Mouse (Mus musculus) layer of hippocampus, adult 2 months (tissue): Measurements from ENCODE around the gene Repin1. TPM values are rescaled to one million over a fixed set of nuclear protein-coding genes. Genes with fewer than 3 reads are reported as not detected.

ENCODE experiments used
- DNase-seq, 2 experiments: peaks; one replicate each; pipeline ENCODE4 v3.0.0; 2022; ENCODE audit warnings: low spot score in 2 of 2
- H3K27ac ChIP-seq: fragments of 200-600 bp; 2 replicates; pipeline ENCODE4 v1.8.1; 2022
- H3K4me3 ChIP-seq: fragments of 200-600 bp; 2 replicates; pipeline ENCODE4 v1.8.1; 2022; ENCODE audit warnings: mild to moderate bottlenecking
- CTCF ChIP-seq: fragments of 200-600 bp; conservative IDR thresholded peaks from 2 replicates; pipeline ENCODE4 v1.8.1; 2022; ENCODE audit warnings: antibody characterized with exemption, mild to moderate bottlenecking, moderate library complexity
- total RNA-seq, 2 experiments: library from RNA; stranded (reverse); gene quantifications; 2 replicates each; pipeline ENCODE4 v1.2.3; 2021

Repin1 gene
- total RNA-seq, 2 experiments from 2014 or later, result 48.6 to 53.1 TPM

DNA sequence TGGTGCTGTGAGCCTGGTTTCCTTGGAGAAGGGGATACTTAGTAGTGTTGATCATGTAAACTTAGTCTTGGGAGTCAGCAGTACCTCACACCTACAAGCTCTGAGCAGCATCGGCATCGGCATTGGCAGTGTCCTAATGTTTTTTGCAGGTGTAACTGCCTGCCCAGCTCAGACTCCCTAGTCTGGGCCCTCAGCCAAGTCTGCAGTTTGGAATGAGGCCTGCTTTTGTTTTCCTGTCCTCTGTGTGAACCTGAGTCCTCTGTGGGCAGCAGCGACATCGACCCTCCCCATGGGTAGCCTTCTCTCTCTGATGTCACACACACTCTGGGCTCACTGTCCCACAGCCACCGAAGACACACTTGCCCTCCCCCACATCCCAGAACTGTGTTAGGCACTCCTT, 27.4 kb upstream of the Repin1 start:
- DNase-seq, result no peak
- Histone ChIP-seq H3K4me3 (no peak overlapping the region), H3K27ac (no peak overlapping the region)
- no peak for TF ChIP-seq CTCF

- no peak for TF ChIP-seq CTCF
- H3K27ac ChIP-seq, result peak overlapping the region; percentile 3; the same call in 1 of the 2 replicates
- DNase-seq, result no peak
- H3K4me3 ChIP-seq, result no peak overlapping the region
Observed at GRCm38 (mm10) chr6:48568036-48568984, 25.4 kb upstream of the Repin1 start.

GRCm38 (mm10) chr6:48569065-48569807, 24.4 kb upstream of the Repin1 start:
- H3K27ac ChIP-seq, result no peak overlapping the region
- no peak overlapping the region for H3K4me3 ChIP-seq
- TF ChIP-seq CTCF, result no peak
- DNase-seq, result no peak

GRCm38 (mm10) chr6:48572014-48572413, 21.7 kb upstream of the Repin1 start:
- no peak for TF ChIP-seq CTCF
- DNase-seq, result no peak

GRCm38 (mm10) chr6:48572572-48573061, 21.1 kb upstream of the Repin1 start, which contains the start of gene Rarres2:
TSS of gene Rarres2 (minus strand) at chr6:48572789.
- Histone ChIP-seq H3K27ac (peak within 1 kb of the TSS; percentile 59; the same call in 1 of the 2 replicates), H3K4me3 (peak within 1 kb of the TSS; percentile 13; the same call in 1 of the 2 replicates)
- TF ChIP-seq CTCF, result no peak
- no peak for DNase-seq

More at GRCm38 (mm10) chr6:48572014-48572413, 21.7 kb upstream of the Repin1 start:
- H3K4me3 ChIP-seq, result peak overlapping the region; percentile 13; the same call in 1 of the 2 replicates
- H3K27ac ChIP-seq, result peak overlapping the region; percentile 59; the same call in 1 of the 2 replicates

DNA sequence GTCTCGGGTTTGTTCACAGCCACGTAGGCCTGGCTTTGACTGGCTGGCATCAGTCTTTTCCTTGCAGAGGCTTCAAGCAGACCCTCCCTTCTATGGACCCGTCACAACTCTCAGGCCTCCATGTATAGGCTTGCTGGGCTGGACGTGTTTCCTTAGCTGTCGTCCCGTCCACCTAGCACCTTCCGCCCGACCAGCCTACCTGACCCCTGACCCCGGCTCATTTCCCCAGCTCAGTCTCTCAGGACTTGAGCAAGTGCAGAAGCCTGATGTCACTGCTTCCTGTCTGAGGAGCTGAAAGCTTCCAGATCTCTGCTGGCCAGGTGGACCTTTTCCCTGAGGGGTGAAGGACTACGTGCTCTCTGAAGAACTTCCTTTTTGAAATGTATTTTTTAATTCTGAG, 20.4 kb upstream of the Repin1 start:
- no peak overlapping the region for H3K27ac ChIP-seq
- no peak overlapping the region for H3K4me3 ChIP-seq
- DNase-seq, result no peak
- TF ChIP-seq CTCF, result no peak

DNA sequence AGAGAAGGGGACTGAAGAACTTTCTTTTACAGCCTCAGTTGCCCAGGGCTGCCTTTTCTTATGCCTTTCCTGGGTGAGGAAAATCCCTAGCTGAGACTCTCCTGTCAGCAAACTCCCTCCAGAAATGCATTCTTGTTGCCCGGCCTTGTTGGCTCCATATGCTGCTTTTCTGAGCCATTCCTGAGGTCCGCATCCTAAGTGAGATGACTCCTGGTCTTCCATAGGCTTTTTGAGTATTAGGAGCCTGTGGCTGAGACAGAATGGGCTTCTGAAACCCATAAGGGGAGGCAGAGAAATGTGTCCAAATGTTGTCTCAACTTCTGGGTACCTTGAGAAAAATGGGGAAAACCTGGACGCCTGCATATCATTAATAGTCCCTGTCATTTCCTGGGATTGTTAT, 19.7 kb upstream of the Repin1 start:
- H3K27ac ChIP-seq, result no peak overlapping the region
- no peak overlapping the region for H3K4me3 ChIP-seq
- TF ChIP-seq CTCF, result no peak
- DNase-seq, result no peak

DNA sequence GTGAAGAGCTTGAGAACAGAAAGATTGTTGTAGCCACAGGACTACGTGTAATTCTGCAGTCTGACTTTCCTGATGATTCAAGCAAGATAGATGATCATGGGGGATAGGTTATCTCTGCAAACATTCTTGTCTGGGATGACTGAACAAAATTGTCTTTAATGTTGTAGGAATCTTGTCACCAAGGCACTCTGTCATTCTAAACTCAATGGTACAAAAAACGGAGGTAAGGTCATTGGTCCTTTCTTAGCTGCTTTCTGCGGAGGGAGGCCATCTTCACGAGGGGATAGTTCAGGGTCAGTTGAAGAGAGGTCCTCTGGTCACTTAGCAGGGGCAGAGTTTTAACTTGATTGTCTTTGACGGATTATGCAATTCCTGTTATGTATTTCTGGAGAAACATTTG, 14.9 kb upstream of the Repin1 start:
- Histone ChIP-seq H3K4me3 (no peak overlapping the region), H3K27ac (peak overlapping the region; percentile 12; the same call in 1 of the 2 replicates)
- no peak for DNase-seq
- no peak for TF ChIP-seq CTCF

GRCm38 (mm10) chr6:48579215-48579648, 14.5 kb upstream of the Repin1 start:
- Histone ChIP-seq H3K4me3 (no peak overlapping the region), H3K27ac (peak overlapping the region; percentile 12; the same call in 1 of the 2 replicates)
- DNase-seq, result no peak
- no peak for TF ChIP-seq CTCF

GRCm38 (mm10) chr6:48581257-48581656, 12.4 kb upstream of the Repin1 start:
- TF ChIP-seq CTCF, result no peak
- no peak overlapping the region for H3K4me3 ChIP-seq
- no peak overlapping the region for H3K27ac ChIP-seq
- no peak for DNase-seq

DNA sequence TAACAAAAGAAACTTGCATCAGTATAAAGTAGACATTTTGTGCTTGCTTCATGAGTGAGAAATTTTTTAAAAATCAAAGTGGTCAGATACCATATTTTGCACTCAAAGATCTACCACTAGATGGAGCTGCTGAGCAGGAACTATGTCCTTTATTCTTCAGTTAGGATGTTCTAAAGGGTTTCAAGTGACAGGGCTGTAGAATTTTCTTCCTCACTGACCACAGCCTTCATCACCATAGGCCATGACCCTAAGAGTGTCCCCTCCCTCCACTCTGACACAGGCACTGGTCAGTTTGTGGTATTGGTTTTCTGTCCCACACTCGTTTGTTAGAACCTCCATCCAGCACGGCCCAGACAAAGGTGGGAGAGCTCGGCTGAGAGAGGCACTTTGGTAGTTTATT, 11.6 kb upstream of the Repin1 start:
- peak; percentile 32 to 61 for DNase-seq
- TF ChIP-seq CTCF, result peak; percentile 97
- H3K27ac ChIP-seq, result no peak overlapping the region
- no peak overlapping the region for H3K4me3 ChIP-seq

- no peak for DNase-seq
- no peak for TF ChIP-seq CTCF
- H3K4me3 ChIP-seq, result no peak within 1 kb of the TSS
- no peak within 1 kb of the TSS for H3K27ac ChIP-seq
Observed at GRCm38 (mm10) chr6:48589194-48589750, 4.4 kb upstream of the Repin1 start, which contains the start of gene Gm45021. TSS of gene Gm45021 (plus strand) at chr6:48589610.
